Mouse (Mus musculus) stomach, postnatal 0 days (tissue): ENCODE measurements around the gene Slc30a7. TPM values are rescaled to one million over a fixed set of nuclear protein-coding genes. Genes with fewer than 3 reads are reported as not detected.

Experiments used
- ATAC-seq: fragments of 200-750 bp; cut with Nextera tagmentation; 2 replicates; pipeline ENCODE4 v1.8.0; 2017; ENCODE audit not compliant: low FRiP score, low TSS enrichment
- DNase-seq: peaks from one replicate; pipeline ENCODE4 v3.0.0-alpha.2; 2016; ENCODE audit warnings: low spot score
- H3K27ac ChIP-seq: fragments of 300-500 bp; sonication (generic); replicated peaks from 2 replicates; pipeline ENCODE4 v1.5.1; 2014; ENCODE audit warnings: mild to moderate bottlenecking, control low read depth
- H3K27me3 ChIP-seq: fragments of 300-500 bp; sonication (generic); 2 replicates; pipeline ENCODE4 v1.6.1; 2014; ENCODE audit warnings: low read length; ENCODE audit not compliant: control insufficient read depth, insufficient read depth
- H3K36me3 ChIP-seq: fragments of 300-500 bp; sonication (generic); 2 replicates; pipeline ENCODE4 v1.6.1; 2014; ENCODE audit warnings: low read length, mixed read lengths; ENCODE audit not compliant: control insufficient read depth, insufficient read depth
- H3K4me1 ChIP-seq: fragments of 300-500 bp; sonication (generic); replicated peaks from 2 replicates; pipeline ENCODE4 v1.6.1; 2014; ENCODE audit warnings: antibody characterized with exemption; ENCODE audit not compliant: control insufficient read depth, insufficient read depth
- H3K4me2 ChIP-seq: fragments of 300-500 bp; sonication (generic); replicated peaks from 2 replicates; pipeline ENCODE4 v1.6.1; 2014; ENCODE audit warnings: low read depth, mild to moderate bottlenecking, control low read depth, moderate library complexity
- H3K4me3 ChIP-seq: fragments of 300-500 bp; sonication (generic); 2 replicates; pipeline ENCODE4 v1.5.1; 2014; ENCODE audit warnings: low read depth, low read length, control low read depth
- H3K9ac ChIP-seq: fragments of 300-500 bp; sonication (generic); 2 replicates; pipeline ENCODE4 v1.6.1; 2014; ENCODE audit warnings: mild to moderate bottlenecking, low read length, control low read depth, mixed read lengths
- H3K9me3 ChIP-seq: fragments of 300-500 bp; sonication (generic); 2 replicates; pipeline ENCODE4 v1.6.1; 2016; ENCODE audit warnings: low read length; ENCODE audit not compliant: control insufficient read depth
- CTCF ChIP-seq: IDR thresholded peaks from 2 replicates; pipeline ENCODE4 v1.5.1; 2016; ENCODE audit warnings: antibody characterized with exemption, low read depth, mild to moderate bottlenecking, moderate library complexity
- EP300 ChIP-seq: optimal IDR thresholded peaks from 2 replicates; pipeline ENCODE3; 2016; ENCODE audit warnings: antibody characterized with exemption
- WGBS: fragments of 180-500 bp; shearing (Covaris S2); extraction: QIAGEN DNeasy Blood & Tissue Kit; methylation state at CpG from one replicate; pipeline ENCODE4 v1.1.7; 2014; 5-methylcytosine and 5-hydroxymethylcytosine counted together
- polyA plus RNA-seq: library from polyadenylated mRNA; unstranded; fragments of >200 nt; fragmentation: Nextera tagmentation; extraction: Ambion mirVana; gene quantifications from 2 replicates; pipeline ENCODE4 v1.2.1, GENCODE M21; 2015

Gene Slc30a7
- polyA plus RNA-seq, 1 experiment from 2014 or later, result 37.7 TPM

DNA sequence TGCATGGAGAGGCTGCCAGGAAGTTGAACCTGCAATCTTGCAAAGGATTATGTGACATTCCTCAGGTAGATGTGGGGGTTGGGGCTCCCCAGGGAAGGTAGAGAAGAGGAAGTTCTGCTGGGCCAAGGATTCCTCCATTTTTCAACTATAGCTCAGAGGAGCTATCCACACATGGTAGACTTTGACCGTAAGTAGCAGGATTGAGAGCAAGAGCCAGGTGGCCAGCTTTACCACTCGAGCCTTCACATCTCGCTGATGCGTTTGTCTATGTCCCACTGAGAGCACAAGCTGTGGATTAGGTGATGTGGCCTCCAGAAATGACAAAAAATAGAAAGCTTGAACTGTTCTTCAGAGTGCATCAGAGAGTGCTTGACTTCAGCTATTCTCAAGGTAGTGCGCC, 11.9 kb upstream of the Slc30a7 start:
- H3K9me3 ChIP-seq, result no peaks in the 10 kb centered on the region
- H3K4me3 ChIP-seq, result no peak overlapping the region
- ATAC-seq (no peak), DNase-seq (no peak)
- no peaks in the 10 kb centered on the region for H3K27me3 ChIP-seq
- WGBS, result 91% methylated on average over 5 of the region's 5 CpGs
- H3K4me1 ChIP-seq, result no peaks in the 10 kb centered on the region
- TF ChIP-seq EP300 (no peak), CTCF (no peak)
- H3K36me3 ChIP-seq, result no peaks in the 10 kb centered on the region
- H3K4me2 ChIP-seq, result no peak overlapping the region
- no peak overlapping the region for H3K27ac ChIP-seq
- H3K9ac ChIP-seq, result no peak overlapping the region

DNA sequence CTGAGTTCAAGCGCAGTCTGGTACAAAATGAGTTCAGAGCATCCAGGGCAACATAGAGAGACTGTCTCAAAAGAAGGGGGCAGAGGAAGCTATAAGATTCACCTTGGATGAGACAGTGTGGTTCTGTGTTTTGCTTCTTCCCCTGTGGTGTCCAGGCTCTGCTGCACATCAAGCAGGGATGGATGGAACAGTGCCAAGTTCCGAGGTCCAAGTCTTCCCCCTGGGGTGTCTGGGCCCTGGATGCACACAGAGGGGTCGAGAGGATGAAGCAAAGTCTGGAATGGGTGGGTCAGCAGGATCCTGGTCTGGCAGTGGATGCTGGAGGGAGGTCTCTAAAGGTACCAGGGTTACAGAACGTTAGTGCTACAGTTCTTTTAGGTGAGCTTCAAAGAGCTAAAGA, 11.4 kb upstream of the Slc30a7 start:
- Histone ChIP-seq H3K4me2 (no peak overlapping the region), H3K27me3 (no peaks in the 10 kb centered on the region), H3K4me3 (no peak overlapping the region), H3K27ac (no peak overlapping the region), H3K9me3 (no peaks in the 10 kb centered on the region), H3K36me3 (no peaks in the 10 kb centered on the region), H3K4me1 (no peaks in the 10 kb centered on the region), H3K9ac (no peak overlapping the region)
- 63% methylated on average over 4 of the region's 4 CpGs for WGBS
- no peak for ATAC-seq
- TF ChIP-seq EP300 (no peak), CTCF (no peak)
- no peak for DNase-seq

DNA sequence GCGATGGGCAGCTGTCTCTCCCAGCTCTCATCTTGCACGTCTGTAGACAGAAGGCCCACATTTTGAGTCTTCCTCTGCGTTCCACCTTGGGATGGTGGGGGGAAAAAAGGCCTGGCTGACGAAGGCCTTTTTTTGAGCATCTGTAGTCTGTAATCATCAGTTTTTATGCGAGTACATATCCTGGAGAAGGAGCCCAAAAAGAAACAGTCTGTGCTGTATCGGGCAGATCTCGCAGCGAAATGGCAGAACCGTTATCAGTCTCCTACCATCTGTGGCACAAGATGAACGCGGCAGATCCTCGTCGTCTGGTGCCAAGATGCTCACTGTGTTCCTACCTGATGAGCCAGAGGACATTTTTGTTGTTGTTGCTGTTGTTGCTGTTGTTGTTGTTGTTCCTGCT, 8.9 kb upstream of the Slc30a7 start:
- 95% methylated on average over 13 of the region's 13 CpGs for whole genome bisulfite sequencing
- H3K4me3 ChIP-seq, result no peak overlapping the region
- no peak overlapping the region for H3K27ac ChIP-seq
- ATAC-seq (no peak), DNase-seq (no peak)
- H3K9me3 ChIP-seq, result no peaks in the 10 kb centered on the region
- TF ChIP-seq EP300, result no peak
- TF ChIP-seq CTCF, result no peak
- H3K4me1 ChIP-seq, result no peaks in the 10 kb centered on the region
- H3K27me3 ChIP-seq, result no peaks in the 10 kb centered on the region
- H3K36me3 ChIP-seq, result no peaks in the 10 kb centered on the region
- no peak overlapping the region for H3K4me2 ChIP-seq
- H3K9ac ChIP-seq, result no peak overlapping the region

DNA sequence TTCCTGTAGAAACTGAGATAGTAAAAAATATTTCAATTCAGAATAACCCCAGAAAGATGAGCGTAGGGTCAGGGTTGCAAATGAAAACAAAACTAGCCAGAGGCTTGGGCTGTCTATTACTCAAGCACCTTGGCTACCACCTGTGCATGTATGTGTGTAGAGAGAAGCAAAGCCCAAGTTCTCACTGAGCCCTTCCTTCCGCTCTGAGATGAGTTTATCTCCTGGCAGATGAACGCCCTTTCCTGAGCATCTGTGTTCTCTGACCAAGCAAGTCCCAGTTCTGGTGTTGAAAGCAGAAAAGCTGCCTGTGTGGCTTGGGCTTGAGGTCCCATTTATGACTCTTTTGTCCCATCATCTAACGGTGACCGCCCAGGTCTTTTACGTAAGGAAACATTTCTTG, 7.7 kb upstream of the Slc30a7 start:
- TF ChIP-seq EP300 (no peak), CTCF (no peak)
- 93% methylated on average over 6 of the region's 6 CpGs for WGBS
- DNase-seq, result no peak

DNA sequence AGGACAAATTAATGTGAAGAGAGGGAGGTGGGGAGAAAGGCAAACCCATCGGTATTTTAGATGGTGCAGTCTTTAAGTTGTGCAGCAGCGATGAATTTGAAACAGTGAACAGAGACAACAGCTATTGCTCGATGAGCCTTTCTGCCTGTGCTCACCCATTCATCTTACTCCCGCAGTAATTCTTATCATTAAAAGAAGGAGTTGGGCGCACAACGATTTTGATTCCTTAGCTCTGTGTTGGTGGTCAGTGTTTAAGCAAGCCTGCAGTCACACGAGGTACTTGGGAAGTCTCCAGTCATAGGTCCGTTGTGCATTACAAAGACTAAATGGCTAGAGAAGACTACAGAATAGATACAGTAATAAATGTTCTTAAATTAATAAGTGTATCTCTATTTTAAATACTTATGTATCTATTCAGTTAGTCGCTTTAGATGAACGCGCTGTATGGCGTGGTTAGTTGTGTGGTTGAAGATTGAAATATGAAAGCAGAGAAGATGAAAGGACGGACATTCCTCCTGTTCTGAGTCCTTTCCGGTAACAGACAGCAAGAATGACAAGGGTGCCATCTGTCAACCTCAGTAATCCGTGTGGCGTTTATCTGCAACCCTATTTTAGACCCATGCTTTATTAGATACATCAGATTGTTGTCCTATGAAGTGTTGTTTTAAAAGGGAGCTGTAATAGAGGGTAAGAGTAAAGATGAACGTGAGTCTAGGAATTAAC, 2.6 kb upstream of the Slc30a7 start:
- TF ChIP-seq EP300, result no peak
- TF ChIP-seq CTCF, result no peak
- ATAC-seq (no peak), DNase-seq (no peak)
- no peak overlapping the region for H3K4me2 ChIP-seq
- no peaks in the 10 kb centered on the region for H3K4me1 ChIP-seq
- no peak overlapping the region for H3K9ac ChIP-seq
- no peaks in the 10 kb centered on the region for H3K27me3 ChIP-seq
- no peak overlapping the region for H3K27ac ChIP-seq
- H3K36me3 ChIP-seq, result no peaks in the 10 kb centered on the region
- no peak overlapping the region for H3K4me3 ChIP-seq
- H3K9me3 ChIP-seq, result no peaks in the 10 kb centered on the region
- WGBS, result 83% methylated on average over 17 of the region's 17 CpGs

More for the DNA sequence above, 7.7 kb upstream of the Slc30a7 start:
- no peak for ATAC-seq
- Histone ChIP-seq H3K4me2 (no peak overlapping the region), H3K4me1 (no peaks in the 10 kb centered on the region), H3K27me3 (no peaks in the 10 kb centered on the region), H3K4me3 (no peak overlapping the region), H3K9ac (no peak overlapping the region), H3K36me3 (no peaks in the 10 kb centered on the region), H3K9me3 (no peaks in the 10 kb centered on the region), H3K27ac (no peak overlapping the region)

- H3K27ac ChIP-seq, result peak overlapping the region; percentile 93
- ATAC-seq (peak; percentile 65), DNase-seq (peak; percentile 79)
- peak overlapping the region; percentile 77 for H3K9ac ChIP-seq
- no peaks in the 10 kb centered on the region for H3K27me3 ChIP-seq
- no peaks in the 10 kb centered on the region for H3K36me3 ChIP-seq
- WGBS, result 1% methylated on average over 12 of the region's 12 CpGs
- TF ChIP-seq EP300 (no peak), CTCF (no peak)
- peak overlapping the region; percentile 83 for H3K4me3 ChIP-seq
- H3K4me2 ChIP-seq, result peak overlapping the region; percentile 99
- no peaks in the 10 kb centered on the region for H3K4me1 ChIP-seq
- H3K9me3 ChIP-seq, result no peaks in the 10 kb centered on the region
These were observed 785 bp upstream of the Slc30a7 start for GRCm38 (mm10) chr3:116007941-116008440.
